In the genomic region with DNA sequence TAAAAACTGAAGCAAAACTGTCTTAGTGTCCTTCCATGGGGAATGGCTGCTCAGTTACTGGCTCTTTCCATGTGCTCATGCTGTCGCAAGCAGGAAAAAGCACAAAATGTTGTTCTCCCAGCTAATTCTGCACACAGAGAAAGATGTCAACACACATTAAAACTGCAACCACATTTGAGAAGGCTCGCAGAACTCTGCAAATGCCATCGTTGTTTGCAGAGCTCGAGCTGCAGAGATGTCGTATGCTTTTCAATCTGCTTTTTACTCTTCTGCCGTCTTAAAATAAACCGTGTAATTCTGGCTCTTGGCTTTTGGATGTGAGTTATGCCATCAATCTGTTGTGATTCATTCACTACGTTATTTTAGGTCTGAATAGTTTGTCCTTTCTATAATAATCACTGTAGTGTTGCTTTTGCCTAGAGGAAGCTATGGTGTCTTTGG, we compare ENCODE assay signal across 9 mouse cellular contexts.
DNase-seq lines count a peak whose midpoint lies in the region; ATAC-seq and TF ChIP-seq lines count a peak whose summit lies in the region.
"Had no signal": no experiment of that assay in that cellular context is flagged by ENCODE, and none has a peak within 500 bp of the region (broad histone marks: within the 10 kb centered on the region; RNA-seq: fewer than 3 reads in every experiment).

No protein-coding gene starts in this region.

- H3K4me1 ChIP-seq in forebrain, postnatal 0 days (ENCODE audit: insufficient read depth), result peaks cover 31% of the 10 kb centered on the region
- H3K4me1 ChIP-seq in midbrain, embryonic 15.5 days, result peaks cover 37% of the 10 kb centered on the region
- H3K4me1 ChIP-seq in heart, embryonic 12.5 days (replicated peaks), result no peaks in the 10 kb centered on the region

- peak; percentile 23 for DNase-seq in 3T3-L1 (ENCODE audit: low read depth, low spot score)
- peak; percentile 81 for DNase-seq in forebrain, postnatal 0 days
- peak; percentile 75 to 83 for DNase-seq in layer of hippocampus, adult 8-10 months (ENCODE audit: low spot score in 2 of 2)
- DNase-seq in gastrocnemius, adult 2 months, result no peak
- DNase-seq in cerebellum, adult 9-10 months, result no peak
- no peak for DNase-seq in spleen, adult 12 weeks (ENCODE audit: low spot score)
- DNase-seq: gastrocnemius, postnatal 14 days had no signal

- H3K9me3 ChIP-seq in forebrain, postnatal 0 days (ENCODE audit: low read length), result no peaks in the 10 kb centered on the region
- H3K9me3 ChIP-seq in midbrain, embryonic 15.5 days, result no peaks in the 10 kb centered on the region
- H3K9me3 ChIP-seq in heart, embryonic 12.5 days (replicated peaks), result peaks cover 6% of the 10 kb centered on the region

- H3K27me3 ChIP-seq in forebrain, postnatal 0 days (ENCODE audit: insufficient read depth, low read length), result no peaks in the 10 kb centered on the region
- H3K27me3 ChIP-seq in midbrain, embryonic 15.5 days (replicated peaks), result no peaks in the 10 kb centered on the region
- H3K27me3 ChIP-seq in heart, embryonic 12.5 days (replicated peaks), result no peaks in the 10 kb centered on the region

- H3K9ac ChIP-seq in forebrain, postnatal 0 days, result 0 out of 2 replicates have a peak overlapping the region, but pooled peaks have one; percentile 10
- H3K9ac ChIP-seq in midbrain, embryonic 15.5 days, result no peak overlapping the region
- H3K9ac ChIP-seq in heart, embryonic 12.5 days, result no peak overlapping the region

- no peak overlapping the region for H3K4me3 ChIP-seq in forebrain, postnatal 0 days (ENCODE audit: low read depth, low read length)
- no peak overlapping the region for H3K4me3 ChIP-seq in midbrain, embryonic 15.5 days
- H3K4me3 ChIP-seq in gastrocnemius, adult 2 months, result no peak overlapping the region
- no peak overlapping the region for H3K4me3 ChIP-seq in heart, embryonic 12.5 days

- H3K4me2 ChIP-seq in forebrain, postnatal 0 days (ENCODE audit: low read depth), result 0 out of 2 replicates have a peak overlapping the region, but pooled peaks have one; percentile 2
- no peak overlapping the region for H3K4me2 ChIP-seq in midbrain, embryonic 15.5 days
- H3K4me2 ChIP-seq in heart, embryonic 12.5 days, result no peak overlapping the region

- intact Hi-C loops in gastrocnemius, adult 2 months (cut with DNase I), result no loop called here

- ATAC-seq in forebrain, postnatal 0 days, result peak; percentile 70
- ATAC-seq in midbrain, embryonic 15.5 days (replicated peaks), result peak; percentile 12; the same call in 1 of the 2 replicates
- ATAC-seq in heart, embryonic 12.5 days (ENCODE audit: insufficient number of reproducible peaks, low FRiP score), result no peak

- WGBS in forebrain, postnatal 0 days, result 14% methylated on average over 8 of the region's 8 CpGs
- 30% methylated on average over 8 of the region's 8 CpGs for WGBS in midbrain, embryonic 15.5 days
- WGBS in heart, embryonic 12.5 days, result 69% methylated on average over 8 of the region's 8 CpGs

- peak overlapping the region; percentile 74 for H3K27ac ChIP-seq in forebrain, postnatal 0 days (ENCODE audit: low read depth, low read length)
- H3K27ac ChIP-seq in midbrain, embryonic 15.5 days, result peak overlapping the region; percentile 65
- no peak overlapping the region for H3K27ac ChIP-seq in gastrocnemius, adult 2 months
- no peak overlapping the region for H3K27ac ChIP-seq in heart, embryonic 12.5 days (ENCODE audit: poor library complexity, severe bottlenecking)

- H3K36me3 ChIP-seq in forebrain, postnatal 0 days (ENCODE audit: insufficient read depth), result no peaks in the 10 kb centered on the region
- no peaks in the 10 kb centered on the region for H3K36me3 ChIP-seq in midbrain, embryonic 15.5 days (replicated peaks)
- no peaks in the 10 kb centered on the region for H3K36me3 ChIP-seq in heart, embryonic 12.5 days

- no peak for TF ChIP-seq CTCF in forebrain, postnatal 0 days (IDR thresholded peaks at IDR 0.05; ENCODE audit: low read depth)
- TF ChIP-seq CTCF in gastrocnemius, adult 2 months (IDR thresholded peaks at IDR 0.05), result no peak

Comparison
In these comparisons a context has a peak if more than half of its experiments do, and no peak if none do; other contexts are left out.
1. DNase-seq: peak in 3T3-L1 (single experiment), forebrain, postnatal 0 days (single experiment) and layer of hippocampus, adult 8-10 months (2 of 2); none in gastrocnemius, adult 2 months (single experiment), cerebellum, adult 9-10 months (single experiment) and spleen, adult 12 weeks (single experiment).
2. H3K27ac ChIP-seq: peak in forebrain, postnatal 0 days (single experiment) and midbrain, embryonic 15.5 days (single experiment); none in gastrocnemius, adult 2 months (single experiment) and heart, embryonic 12.5 days (single experiment).